Mouse (Mus musculus) lung, embryonic 16.5 days (tissue): ENCODE results near the gene Plxna4. TPM values are rescaled to one million over a fixed set of nuclear protein-coding genes. Genes with fewer than 3 reads are reported as not detected.

ENCODE experiments used
- ATAC-seq: fragments of 200-750 bp; cut with Nextera tagmentation; 2 replicates; pipeline ENCODE4 v1.8.0; 2017; ENCODE audit warnings: low read depth, mild to moderate bottlenecking, moderate library complexity
- H3K27ac ChIP-seq: fragments of 300-500 bp; sonication (generic); 2 replicates; pipeline ENCODE4 v1.5.1; 2014; ENCODE audit warnings: mild to moderate bottlenecking, control low read depth, low read length
- H3K27me3 ChIP-seq: fragments of 300-500 bp; sonication (generic); 2 replicates; pipeline ENCODE4 v1.6.1; 2014; ENCODE audit warnings: low read depth, low read length, mixed read lengths; ENCODE audit not compliant: control insufficient read depth, insufficient read depth
- H3K36me3 ChIP-seq: fragments of 300-500 bp; sonication (generic); 2 replicates; pipeline ENCODE4 v1.6.1; 2014; ENCODE audit warnings: low read length; ENCODE audit not compliant: control insufficient read depth, insufficient read depth
- H3K4me1 ChIP-seq: fragments of 300-500 bp; sonication (generic); replicated peaks from 2 replicates; pipeline ENCODE4 v1.6.1; 2014; ENCODE audit warnings: low read length, mixed read lengths; ENCODE audit not compliant: control insufficient read depth, insufficient read depth
- H3K4me2 ChIP-seq: fragments of 300-500 bp; sonication (generic); 2 replicates; pipeline ENCODE4 v1.6.1; 2014; ENCODE audit warnings: low read depth, low read length, control low read depth
- H3K4me3 ChIP-seq: fragments of 300-500 bp; sonication (generic); 2 replicates; pipeline ENCODE4 v1.5.1; 2014; ENCODE audit warnings: mild to moderate bottlenecking, low read length, control low read depth
- H3K9ac ChIP-seq: fragments of 300-500 bp; sonication (generic); 2 replicates; pipeline ENCODE4 v1.6.1; 2014; ENCODE audit warnings: low read length, control low read depth
- H3K9me3 ChIP-seq: fragments of 300-500 bp; sonication (generic); 2 replicates; pipeline ENCODE4 v1.6.1; 2016; ENCODE audit warnings: low read length; ENCODE audit not compliant: control insufficient read depth
- WGBS: fragments of 180-500 bp; shearing (Covaris S2); extraction: QIAGEN DNeasy Blood & Tissue Kit; methylation state at CpG from one replicate; pipeline ENCODE4 v1.1.7; 2014; 5-methylcytosine and 5-hydroxymethylcytosine counted together
- polyA plus RNA-seq: library from polyadenylated mRNA; unstranded; fragments of >200 nt; fragmentation: Nextera tagmentation; extraction: Ambion mirVana; gene quantifications from 2 replicates; pipeline ENCODE4 v1.2.1, GENCODE M21; 2015

Gene Plxna4
- polyA plus RNA-seq, 1 experiment from 2014 or later: 1.8 TPM

GRCm38 (mm10) chr6:32320254-32320653 is 267.7 kb downstream of the Plxna4 start:
- no peak overlapping the region for H3K4me2 ChIP-seq
- no peaks in the 10 kb centered on the region for H3K27me3 ChIP-seq
- no peak overlapping the region for H3K9ac ChIP-seq
- 20% methylated on average over 3 of the region's 3 CpGs for WGBS
- ATAC-seq: no peak
- no peaks in the 10 kb centered on the region for H3K4me1 ChIP-seq
- no peak overlapping the region for H3K27ac ChIP-seq
- H3K36me3 ChIP-seq: no peaks in the 10 kb centered on the region
- no peak overlapping the region for H3K4me3 ChIP-seq
- H3K9me3 ChIP-seq: no peaks in the 10 kb centered on the region

- no peaks in the 10 kb centered on the region for H3K36me3 ChIP-seq
- no peaks in the 10 kb centered on the region for H3K4me1 ChIP-seq
- H3K27ac ChIP-seq: no peak overlapping the region
- no peak for ATAC-seq
- WGBS: 80% methylated on average over 8 of the region's 8 CpGs
- no peaks in the 10 kb centered on the region for H3K9me3 ChIP-seq
- no peak overlapping the region for H3K4me3 ChIP-seq
- H3K9ac ChIP-seq: no peak overlapping the region
- H3K27me3 ChIP-seq: no peaks in the 10 kb centered on the region
- H3K4me2 ChIP-seq: no peak overlapping the region
Measured at GRCm38 (mm10) chr6:32317470-32317869, 270.5 kb downstream of the Plxna4 start.

GRCm38 (mm10) chr6:32315011-32315450 is 273.0 kb downstream of the Plxna4 start:
- Histone ChIP-seq H3K27me3 (no peaks in the 10 kb centered on the region), H3K4me1 (no peaks in the 10 kb centered on the region), H3K4me3 (no peak overlapping the region), H3K36me3 (no peaks in the 10 kb centered on the region), H3K9ac (no peak overlapping the region), H3K4me2 (no peak overlapping the region), H3K9me3 (no peaks in the 10 kb centered on the region), H3K27ac (no peak overlapping the region)
- no peak for ATAC-seq
- 5% methylated on average over 6 of the region's 6 CpGs for WGBS

- Histone ChIP-seq H3K9ac (no peak overlapping the region), H3K4me2 (no peak overlapping the region), H3K27ac (no peak overlapping the region), H3K9me3 (no peaks in the 10 kb centered on the region), H3K4me3 (no peak overlapping the region), H3K36me3 (no peaks in the 10 kb centered on the region), H3K27me3 (no peaks in the 10 kb centered on the region), H3K4me1 (no peaks in the 10 kb centered on the region)
- ATAC-seq: no peak
- 89% methylated on average over 4 of the region's 4 CpGs for whole genome bisulfite sequencing
Measured at GRCm38 (mm10) chr6:32309147-32309546, 278.8 kb downstream of the Plxna4 start.

GRCm38 (mm10) chr6:32300611-32301010 is 287.4 kb downstream of the Plxna4 start:
- no peaks in the 10 kb centered on the region for H3K27me3 ChIP-seq
- no peaks in the 10 kb centered on the region for H3K36me3 ChIP-seq
- H3K4me2 ChIP-seq: no peak overlapping the region
- H3K4me3 ChIP-seq: no peak overlapping the region
- H3K4me1 ChIP-seq: no peaks in the 10 kb centered on the region
- ATAC-seq: no peak
- no peaks in the 10 kb centered on the region for H3K9me3 ChIP-seq
- 76% methylated on average over 2 of the region's 2 CpGs for WGBS
- H3K27ac ChIP-seq: no peak overlapping the region
- no peak overlapping the region for H3K9ac ChIP-seq

GRCm38 (mm10) chr6:32281457-32281856 is 306.5 kb downstream of the Plxna4 start:
- H3K36me3 ChIP-seq: no peaks in the 10 kb centered on the region
- H3K4me2 ChIP-seq: no peak overlapping the region
- no peak overlapping the region for H3K9ac ChIP-seq
- no peaks in the 10 kb centered on the region for H3K9me3 ChIP-seq
- H3K4me1 ChIP-seq: peaks cover 4% of the 10 kb centered on the region; the same call in 1 of the 2 replicates
- no peak for ATAC-seq
- no peak overlapping the region for H3K27ac ChIP-seq
- no peak overlapping the region for H3K4me3 ChIP-seq
- no peaks in the 10 kb centered on the region for H3K27me3 ChIP-seq

GRCm38 (mm10) chr6:32280728-32281127 is 307.3 kb downstream of the Plxna4 start:
- Histone ChIP-seq H3K36me3 (no peaks in the 10 kb centered on the region), H3K27me3 (no peaks in the 10 kb centered on the region), H3K27ac (no peak overlapping the region), H3K4me3 (no peak overlapping the region), H3K4me2 (no peak overlapping the region), H3K9me3 (no peaks in the 10 kb centered on the region), H3K4me1 (peaks cover 4% of the 10 kb centered on the region; the same call in 1 of the 2 replicates), H3K9ac (no peak overlapping the region)
- 56% methylated on average over 2 of the region's 2 CpGs for WGBS
- no peak for ATAC-seq

GRCm38 (mm10) chr6:32271463-32271862 is 316.5 kb downstream of the Plxna4 start:
- H3K9ac ChIP-seq: no peak overlapping the region
- 61% methylated on average over 4 of the region's 4 CpGs for WGBS

GRCm38 (mm10) chr6:32266085-32266484 is 321.9 kb downstream of the Plxna4 start:
- 69% methylated on average over 7 of the region's 7 CpGs for WGBS
- Histone ChIP-seq H3K4me3 (no peak overlapping the region), H3K27me3 (no peaks in the 10 kb centered on the region), H3K4me2 (no peak overlapping the region), H3K27ac (no peak overlapping the region), H3K36me3 (no peaks in the 10 kb centered on the region), H3K9me3 (no peaks in the 10 kb centered on the region), H3K9ac (no peak overlapping the region), H3K4me1 (no peaks in the 10 kb centered on the region)
- no peak for ATAC-seq

More at GRCm38 (mm10) chr6:32271463-32271862, 316.5 kb downstream of the Plxna4 start:
- no peaks in the 10 kb centered on the region for H3K36me3 ChIP-seq
- no peak overlapping the region for H3K27ac ChIP-seq
- no peaks in the 10 kb centered on the region for H3K4me1 ChIP-seq
- no peaks in the 10 kb centered on the region for H3K27me3 ChIP-seq
- H3K9me3 ChIP-seq: no peaks in the 10 kb centered on the region
- no peak for ATAC-seq
- no peak overlapping the region for H3K4me2 ChIP-seq
- no peak overlapping the region for H3K4me3 ChIP-seq

GRCm38 (mm10) chr6:32261339-32261738 is 326.7 kb downstream of the Plxna4 start:
- no peak overlapping the region for H3K4me2 ChIP-seq
- peaks cover 3% of the 10 kb centered on the region; the same call in 1 of the 2 replicates for H3K4me1 ChIP-seq
- 0 out of 2 replicates have a peak, but pooled peaks have one; percentile 36 for ATAC-seq
- H3K27ac ChIP-seq: no peak overlapping the region
- WGBS: 25% methylated on average over 3 of the region's 3 CpGs
- no peak overlapping the region for H3K9ac ChIP-seq
- no peaks in the 10 kb centered on the region for H3K9me3 ChIP-seq
- H3K27me3 ChIP-seq: no peaks in the 10 kb centered on the region
- H3K4me3 ChIP-seq: no peak overlapping the region
- no peaks in the 10 kb centered on the region for H3K36me3 ChIP-seq
